7 mouse cellular contexts compared by ENCODE assay signal in the genomic region with DNA sequence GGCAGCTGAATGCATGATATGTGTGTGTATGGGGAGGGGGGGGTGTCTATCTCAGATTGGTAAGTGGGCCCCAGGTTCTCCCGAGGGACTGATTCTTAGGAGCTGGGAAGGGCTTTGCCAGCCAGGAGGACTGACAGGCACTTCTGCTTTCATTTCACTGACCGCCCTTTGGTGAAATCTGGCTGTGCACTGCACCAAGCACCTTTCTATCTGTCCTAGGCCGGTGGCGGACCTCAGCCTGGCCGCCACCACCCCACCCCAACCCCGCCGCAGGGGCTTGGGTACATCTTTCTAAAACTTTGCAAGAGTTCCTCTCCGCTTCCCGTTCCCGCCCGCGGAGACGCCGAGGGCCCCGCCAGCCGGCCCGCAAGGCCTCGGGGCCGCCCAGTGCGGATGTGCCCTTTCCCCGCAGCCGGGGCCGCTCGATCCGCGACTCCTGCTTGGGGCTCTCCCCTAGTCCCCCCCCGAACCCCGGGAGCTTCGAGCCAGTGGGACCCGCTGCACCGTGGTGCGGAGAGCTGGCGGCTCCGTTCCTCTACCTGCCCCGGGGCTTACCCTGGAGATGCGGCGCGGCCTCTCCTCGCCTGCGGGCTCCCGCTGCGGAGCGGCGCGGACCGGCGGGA. TPM values are rescaled to one million over a fixed set of nuclear protein-coding genes. Genes with fewer than 3 reads are reported as not detected.
DNase-seq lines count a peak whose midpoint lies in the region; ATAC-seq and TF ChIP-seq lines count a peak whose summit lies in the region.

No protein-coding gene starts in this region.

- no peaks in the 10 kb centered on the region for H3K9me3 ChIP-seq in forebrain, embryonic 15.5 days

- peak; percentile 74 for ATAC-seq in forebrain, embryonic 15.5 days (replicated peaks)
- peak; percentile 4 to 8; a peak in 1 of 4 replicates for ATAC-seq in hematopoietic stem cell, adult 5-6 weeks (replicated peaks in 1 of 2; ENCODE audit: insufficient read depth in 1 of 2, low FRiP score in 2 of 2, low TSS enrichment in 1 of 2, low read depth in 1 of 2, poor library complexity in 2 of 2, severe bottlenecking in 2 of 2)

- DNase-seq in Muller cell, postnatal 12 days (ENCODE audit: inconsistent ontology term), result peak; percentile 61
- DNase-seq in brain, embryonic 14.5 days (ENCODE audit: low read depth), result peak; percentile 71
- DNase-seq in left cerebral cortex, postnatal 4 days, result peak; percentile 35
- DNase-seq in mesoderm, embryonic 11.5 days (ENCODE audit: low read depth, low spot score), result peak; percentile 47
- peak; percentile 14 to 53 for DNase-seq in spleen, adult 2 months (ENCODE audit: low read depth in 1 of 2, low spot score in 2 of 2)

- peak overlapping the region; percentile 90 for H3K9ac ChIP-seq in forebrain, embryonic 15.5 days (replicated peaks)

- WGBS in forebrain, embryonic 15.5 days, result under 1% methylated on average over 47 of the region's 47 CpGs
- under 1% methylated on average over 46 of the region's 47 CpGs for WGBS in spleen, adult 2 months

- H3K4me3 ChIP-seq in forebrain, embryonic 15.5 days, result peak overlapping the region; percentile 88
- peak overlapping the region; percentile 98 for H3K4me3 ChIP-seq in spleen, adult 2 months (ENCODE audit: extremely low read depth, insufficient read depth, insufficient read length)

- TF ChIP-seq CTCF in brain, embryonic 14.5 days (IDR thresholded peaks at IDR 0.05; ENCODE audit: borderline replicate concordance, extremely low read depth, insufficient read depth, insufficient read length), result no peak
- TF ChIP-seq CTCF in spleen, adult 2 months (IDR thresholded peaks at IDR 0.05; ENCODE audit: extremely low read depth, insufficient read depth, insufficient read length, insufficient replicate concordance), result no peak

- TF ChIP-seq POLR2A in brain, embryonic 14.5 days (IDR thresholded peaks at IDR 0.05; ENCODE audit: borderline replicate concordance, extremely low read depth, insufficient read depth, insufficient read length, poor library complexity, severe bottlenecking), result 0 out of 2 replicates have a peak, but pooled peaks have one; percentile 25
- no peak for TF ChIP-seq POLR2A in spleen, adult 2 months (IDR thresholded peaks at IDR 0.05; ENCODE audit: low read depth, low read length)

- peaks cover 21% of the 10 kb centered on the region for H3K4me1 ChIP-seq in forebrain, embryonic 15.5 days
- peaks cover 20% of the 10 kb centered on the region; the same call in 1 of the 2 replicates for H3K4me1 ChIP-seq in spleen, adult 2 months (ENCODE audit: control insufficient read depth, insufficient read depth, insufficient read length)

- H3K27ac ChIP-seq in forebrain, embryonic 15.5 days (replicated peaks), result peak overlapping the region; percentile 86
- H3K27ac ChIP-seq in spleen, adult 2 months (ENCODE audit: insufficient read depth, low read length), result peak overlapping the region; percentile 97

- no peaks in the 10 kb centered on the region for H3K36me3 ChIP-seq in forebrain, embryonic 15.5 days
- no peaks in the 10 kb centered on the region; the same call in 1 of the 2 replicates for H3K36me3 ChIP-seq in spleen, adult 2 months (ENCODE audit: control insufficient read depth, insufficient read depth, low read length)

- intact Hi-C loops in left cerebral cortex, postnatal 4 days (cut with DNase I), result loop anchor here (10.0 kb wide), 1 partner anchor 256 kb away; a partner anchor contains a TSS

- H3K4me2 ChIP-seq in forebrain, embryonic 15.5 days (replicated peaks), result peak overlapping the region; percentile 85

- H3K27me3 ChIP-seq in forebrain, embryonic 15.5 days, result no peaks in the 10 kb centered on the region
- H3K27me3 ChIP-seq in spleen, adult 2 months (ENCODE audit: control insufficient read depth, insufficient read depth, low read length), result no peaks in the 10 kb centered on the region

RNA-seq across cellular contexts. Expression of a gene that starts 0.7 kb away (rescaled TPM):
- polyA plus RNA-seq in brain, embryonic 14.5 days (2012; rRNA removed), result 25.0 and 25.5 TPM in 2 replicates
- 5.9 and 7.1 TPM in 2 replicates for polyA plus RNA-seq in forebrain, embryonic 15.5 days (2015; fragmentation: Nextera tagmentation; extraction: Ambion mirVana)
- 128 and 160 TPM in 2 replicates for total RNA-seq in hematopoietic stem cell, adult 5-6 weeks (2017)
- 10 to 100 TPM; 19.3 to 20.5 TPM for total RNA-seq in left cerebral cortex, postnatal 4 days (2021)
- 188 and 220 TPM in 2 replicates for polyA plus RNA-seq in spleen, adult 2 months (2012; rRNA removed)

Comparison
In these comparisons a context has a peak if more than half of its experiments do, and no peak if none do; other contexts are left out.
1. Peak in every context shown above with its lines: DNase-seq, ATAC-seq, H3K4me3 ChIP-seq and H3K27ac ChIP-seq.